In genomic region chr1:156999272-156999671, GRCm38 (mm10) we compare ENCODE assay signal across 25 mouse cellular contexts.
"Had no signal": no experiment of that assay in that cellular context is flagged by ENCODE, and none has a peak within 500 bp of the region (broad histone marks: within the 10 kb centered on the region; RNA-seq: fewer than 3 reads in every experiment).

No protein-coding gene starts in this region.

- DNase-seq: gastrocnemius, postnatal 14 days; gastrocnemius, postnatal 36 days; heart, adult 11 months; heart, adult 2 months; heart, postnatal 14 days; heart, postnatal 36 days; kidney, adult 11 months; kidney, adult 2 months; kidney, adult 9 months; kidney, postnatal 14 days; kidney, postnatal 36 days; layer of hippocampus, adult 9-11 months; layer of hippocampus, postnatal 36 days; left cerebral cortex, postnatal 4 days had no signal

- H3K36me3 ChIP-seq: heart, embryonic 13.5 days; heart, embryonic 15.5 days; hindbrain, embryonic 12.5 days; hindbrain, embryonic 15.5 days; kidney, embryonic 15.5 days; limb, embryonic 13.5 days; limb, embryonic 15.5 days had no signal

- H3K27ac ChIP-seq: heart, adult 2 months; heart, embryonic 13.5 days; heart, embryonic 15.5 days; hindbrain, embryonic 15.5 days; hindbrain, postnatal 0 days; kidney, embryonic 15.5 days; kidney, postnatal 0 days; limb, embryonic 13.5 days; limb, embryonic 15.5 days had no signal

- H3K4me3 ChIP-seq: heart, adult 2 months; heart, embryonic 13.5 days; heart, embryonic 15.5 days; hindbrain, embryonic 12.5 days; hindbrain, embryonic 15.5 days; kidney, embryonic 15.5 days; limb, embryonic 13.5 days; limb, embryonic 15.5 days had no signal

- H3K4me2 ChIP-seq: heart, embryonic 11.5 days; heart, embryonic 13.5 days; heart, embryonic 15.5 days; hindbrain, embryonic 12.5 days; hindbrain, embryonic 15.5 days; kidney, embryonic 15.5 days; limb, embryonic 13.5 days; limb, embryonic 15.5 days had no signal

- H3K9me3 ChIP-seq: heart, embryonic 13.5 days; heart, embryonic 15.5 days; hindbrain, embryonic 12.5 days; hindbrain, embryonic 15.5 days; kidney, embryonic 15.5 days; limb, embryonic 13.5 days; limb, embryonic 15.5 days had no signal

- H3K9ac ChIP-seq: heart, embryonic 13.5 days; heart, embryonic 15.5 days; hindbrain, embryonic 12.5 days; hindbrain, embryonic 15.5 days; kidney, embryonic 15.5 days; limb, embryonic 13.5 days; limb, embryonic 15.5 days had no signal

- ATAC-seq: hindbrain, postnatal 0 days; intestine, embryonic 16.5 days had no signal

- H3K27me3 ChIP-seq: heart, embryonic 13.5 days; heart, embryonic 15.5 days; hindbrain, embryonic 12.5 days; hindbrain, embryonic 15.5 days; kidney, embryonic 15.5 days; limb, embryonic 15.5 days had no signal
